Mouse (Mus musculus): ENCODE data around the gene Tanc2.

- TF ChIP-seq CTCF (IDR thresholded peaks at IDR 0.05; ENCODE audit: insufficient read depth, low read length) (no peak), POLR2A (IDR thresholded peaks at IDR 0.05; ENCODE audit: borderline replicate concordance, extremely low read depth, low read depth, low read length) (no peak)
These were observed 333.2 kb downstream of the Tanc2 start for GRCm38 (mm10) chr11:105922769-105923663.

Measured in lung, adult 2 months (tissue).